ENCODE assay signal across 8 mouse cellular contexts in genomic region chr15:77800511-77800910, GRCm38 (mm10). TPM values are rescaled to one million over a fixed set of nuclear protein-coding genes. Genes with fewer than 3 reads are reported as not detected.
DNase-seq lines count a peak whose midpoint lies in the region; ATAC-seq and TF ChIP-seq lines count a peak whose summit lies in the region.

No protein-coding gene starts in this region.

- TF ChIP-seq CTCF in liver, adult 2 months (IDR thresholded peaks at IDR 0.05; ENCODE audit: low read depth, low read length) = no peak
- TF ChIP-seq CTCF in olfactory bulb, adult 2 months (IDR thresholded peaks at IDR 0.05; ENCODE audit: insufficient read depth, low read depth, low read length) = no peak

- no peaks in the 10 kb centered on the region for H3K27me3 ChIP-seq in midbrain, embryonic 13.5 days
- no peaks in the 10 kb centered on the region for H3K27me3 ChIP-seq in midbrain, embryonic 15.5 days (replicated peaks)
- H3K27me3 ChIP-seq in embryonic facial prominence, embryonic 14.5 days (replicated peaks; ENCODE audit: control insufficient read depth, insufficient read depth, low read length) = no peaks in the 10 kb centered on the region
- no peaks in the 10 kb centered on the region for H3K27me3 ChIP-seq in hindbrain, embryonic 16.5 days (replicated peaks; ENCODE audit: control insufficient read depth, insufficient read depth, low read length)
- H3K27me3 ChIP-seq in liver, adult 2 months (ENCODE audit: control insufficient read depth, insufficient read depth, low read length) = no peaks in the 10 kb centered on the region

- 0 out of 2 replicates have a peak overlapping the region, but pooled peaks have one; percentile 14 for H3K27ac ChIP-seq in midbrain, embryonic 13.5 days
- H3K27ac ChIP-seq in midbrain, embryonic 15.5 days = no peak overlapping the region
- peak overlapping the region; percentile 88 for H3K27ac ChIP-seq in embryonic facial prominence, embryonic 14.5 days (replicated peaks; ENCODE audit: low read depth, low read length)
- peak overlapping the region; percentile 36; the same call in 1 of the 2 replicates for H3K27ac ChIP-seq in hindbrain, embryonic 16.5 days (ENCODE audit: low read depth, low read length)
- H3K27ac ChIP-seq in liver, adult 2 months (replicated peaks; ENCODE audit: insufficient read depth, low read depth, low read length) = peak overlapping the region; percentile 27
- H3K27ac ChIP-seq in olfactory bulb, adult 2 months (ENCODE audit: insufficient read depth, low read depth, low read length) = peak overlapping the region; percentile 53

- H3K4me1 ChIP-seq in midbrain, embryonic 13.5 days (replicated peaks) = peaks cover 14% of the 10 kb centered on the region
- peaks cover 11% of the 10 kb centered on the region for H3K4me1 ChIP-seq in midbrain, embryonic 15.5 days
- H3K4me1 ChIP-seq in embryonic facial prominence, embryonic 14.5 days (ENCODE audit: control insufficient read depth, insufficient read depth, low read length) = peaks cover 24% of the 10 kb centered on the region
- peaks cover 13% of the 10 kb centered on the region for H3K4me1 ChIP-seq in hindbrain, embryonic 16.5 days (ENCODE audit: control insufficient read depth, insufficient read depth, low read depth, low read length)
- peaks cover 26% of the 10 kb centered on the region for H3K4me1 ChIP-seq in liver, adult 2 months (ENCODE audit: control insufficient read depth, insufficient read depth, low read length)
- peaks cover 73% of the 10 kb centered on the region for H3K4me1 ChIP-seq in olfactory bulb, adult 2 months (ENCODE audit: control insufficient read depth, insufficient read depth, low read length)

- no peak for ATAC-seq in midbrain, embryonic 13.5 days
- no peak for ATAC-seq in midbrain, embryonic 15.5 days (replicated peaks)
- ATAC-seq in embryonic facial prominence, embryonic 14.5 days (ENCODE audit: low read depth) = no peak
- ATAC-seq in hindbrain, embryonic 16.5 days = 0 out of 2 replicates have a peak, but pooled peaks have one; percentile 22

- DNase-seq in NIH3T3 (ENCODE audit: low read depth) = peak; percentile 78
- DNase-seq in embryonic facial prominence, embryonic 14.5 days (ENCODE audit: low spot score) = peak; percentile 69
- DNase-seq in liver, adult 2 months (ENCODE audit: extremely low read depth, low read depth, low spot score) = peak; percentile 66
- DNase-seq in layer of hippocampus, postnatal 10 days (ENCODE audit: low spot score in 2 of 2) = no peak

- H3K9ac ChIP-seq in midbrain, embryonic 13.5 days (replicated peaks) = no peak overlapping the region
- H3K9ac ChIP-seq in midbrain, embryonic 15.5 days = no peak overlapping the region
- no peak overlapping the region for H3K9ac ChIP-seq in embryonic facial prominence, embryonic 14.5 days (ENCODE audit: low read depth, low read length)
- no peak overlapping the region for H3K9ac ChIP-seq in hindbrain, embryonic 16.5 days (ENCODE audit: low read depth, low read length)
- H3K9ac ChIP-seq in liver, adult 2 months (ENCODE audit: low read depth, low read length) = no peak overlapping the region

- peaks cover 14% of the 10 kb centered on the region; the same call in 1 of the 2 replicates for H3K36me3 ChIP-seq in midbrain, embryonic 13.5 days
- H3K36me3 ChIP-seq in midbrain, embryonic 15.5 days (replicated peaks) = no peaks in the 10 kb centered on the region
- peaks cover 25% of the 10 kb centered on the region for H3K36me3 ChIP-seq in embryonic facial prominence, embryonic 14.5 days (ENCODE audit: control insufficient read depth, insufficient read depth, low read length)
- H3K36me3 ChIP-seq in hindbrain, embryonic 16.5 days (ENCODE audit: control insufficient read depth, insufficient read depth, low read length) = 0 out of 2 replicates have a peak, but pooled peaks cover 2% of the 10 kb centered on the region
- H3K36me3 ChIP-seq in liver, adult 2 months (ENCODE audit: control insufficient read depth, insufficient read depth, low read length) = peaks cover 14% of the 10 kb centered on the region; the same call in 1 of the 2 replicates

- TF ChIP-seq POLR2A in liver, adult 2 months (IDR thresholded peaks at IDR 0.05; ENCODE audit: extremely low read depth, insufficient read depth, low read length) = no peak
- TF ChIP-seq POLR2A in olfactory bulb, adult 2 months (IDR thresholded peaks at IDR 0.05; ENCODE audit: insufficient read depth, low read depth, low read length) = no peak

- no peak overlapping the region for H3K4me3 ChIP-seq in midbrain, embryonic 13.5 days (replicated peaks)
- H3K4me3 ChIP-seq in midbrain, embryonic 15.5 days = no peak overlapping the region
- no peak overlapping the region for H3K4me3 ChIP-seq in embryonic facial prominence, embryonic 14.5 days (ENCODE audit: low read depth, low read length)
- no peak overlapping the region for H3K4me3 ChIP-seq in hindbrain, embryonic 16.5 days (ENCODE audit: low read length)
- no peak overlapping the region for H3K4me3 ChIP-seq in liver, adult 2 months (ENCODE audit: insufficient read depth, low read depth, low read length)
- no peak overlapping the region for H3K4me3 ChIP-seq in olfactory bulb, adult 2 months (ENCODE audit: insufficient read depth, low read depth, low read length)

- H3K4me2 ChIP-seq in midbrain, embryonic 13.5 days (replicated peaks) = no peak overlapping the region
- no peak overlapping the region for H3K4me2 ChIP-seq in midbrain, embryonic 15.5 days
- H3K4me2 ChIP-seq in embryonic facial prominence, embryonic 14.5 days (ENCODE audit: low read depth, low read length) = no peak overlapping the region
- H3K4me2 ChIP-seq in hindbrain, embryonic 16.5 days (ENCODE audit: low read length) = no peak overlapping the region

- peaks cover 53% of the 10 kb centered on the region for H3K79me2 ChIP-seq in liver, adult 2 months (ENCODE audit: control insufficient read depth, insufficient read depth, low read length)

- no peaks in the 10 kb centered on the region for H3K9me3 ChIP-seq in midbrain, embryonic 13.5 days
- no peaks in the 10 kb centered on the region for H3K9me3 ChIP-seq in midbrain, embryonic 15.5 days
- H3K9me3 ChIP-seq in embryonic facial prominence, embryonic 14.5 days (ENCODE audit: control insufficient read depth, low read length) = no peaks in the 10 kb centered on the region
- H3K9me3 ChIP-seq in hindbrain, embryonic 16.5 days (ENCODE audit: control insufficient read depth, low read length) = no peaks in the 10 kb centered on the region

RNA-seq across cellular contexts. Expression of gene Myh9, which starts 41.5 kb away (rescaled TPM):
- polyA plus RNA-seq in midbrain, embryonic 13.5 days (2015; fragmentation: Nextera tagmentation; extraction: Ambion mirVana) = 11.8 and 14.1 TPM in 2 replicates
- polyA plus RNA-seq in midbrain, embryonic 15.5 days (2015; fragmentation: Nextera tagmentation; extraction: Ambion mirVana) = 11.9 and 14.2 TPM in 2 replicates
- 48.8 and 53.7 TPM in 2 replicates for polyA plus RNA-seq in embryonic facial prominence, embryonic 14.5 days (2014; fragmentation: Nextera tagmentation; extraction: Ambion mirVana)
- polyA plus RNA-seq in hindbrain, embryonic 16.5 days (2015; fragmentation: Nextera tagmentation; extraction: Ambion mirVana) = 8.4 and 11.8 TPM in 2 replicates
- 54.4 and 69.5 TPM in 2 replicates for total RNA-seq in liver, adult 2 months (2014; rRNA removed)
- polyA plus RNA-seq in liver, adult 2 months (2012; rRNA removed) = 22.5 and 24.1 TPM in 2 replicates
- polyA plus RNA-seq in olfactory bulb, adult 2 months (2012; ENCODE audit: insufficient read depth, insufficient read length, low replicate concordance, missing spikeins) = 307 and 350 TPM in 2 replicates
- total RNA-seq in layer of hippocampus, postnatal 10 days (2021) = 10 to 100 TPM; 65.2 to 75.2 TPM

RNA-seq across cellular contexts. Expression of gene Apol8, which starts 43.7 kb away (rescaled TPM):
- polyA plus RNA-seq in midbrain, embryonic 13.5 days (2015; fragmentation: Nextera tagmentation; extraction: Ambion mirVana) = 0.23 TPM in 1 of 2 replicates, not detected in the other
- polyA plus RNA-seq in midbrain, embryonic 15.5 days (2015; fragmentation: Nextera tagmentation; extraction: Ambion mirVana) = 0.18 and 0.23 TPM in 2 replicates
- not detected in 2 replicates for polyA plus RNA-seq in embryonic facial prominence, embryonic 14.5 days (2014; fragmentation: Nextera tagmentation; extraction: Ambion mirVana)
- 0.14 and 0.35 TPM in 2 replicates for polyA plus RNA-seq in hindbrain, embryonic 16.5 days (2015; fragmentation: Nextera tagmentation; extraction: Ambion mirVana)
- 0.09 TPM in 1 of 2 replicates, not detected in the other for total RNA-seq in liver, adult 2 months (2014; rRNA removed)
- not detected in 2 replicates for polyA plus RNA-seq in liver, adult 2 months (2012; rRNA removed)
- not detected in 2 replicates for polyA plus RNA-seq in olfactory bulb, adult 2 months (2012; ENCODE audit: insufficient read depth, insufficient read length, low replicate concordance, missing spikeins)
- 1 to 10 TPM; 1.4 to 1.8 TPM for total RNA-seq in layer of hippocampus, postnatal 10 days (2021)

Comparison
In these comparisons a context has a peak if more than half of its experiments do, and no peak if none do; other contexts are left out.
1. DNase-seq: peak in NIH3T3 (single experiment), embryonic facial prominence, embryonic 14.5 days (single experiment) and liver, adult 2 months (single experiment); none in layer of hippocampus, postnatal 10 days (0 of 2).